Mouse (Mus musculus): ENCODE measurements around the gene Plac9a.

DNA sequence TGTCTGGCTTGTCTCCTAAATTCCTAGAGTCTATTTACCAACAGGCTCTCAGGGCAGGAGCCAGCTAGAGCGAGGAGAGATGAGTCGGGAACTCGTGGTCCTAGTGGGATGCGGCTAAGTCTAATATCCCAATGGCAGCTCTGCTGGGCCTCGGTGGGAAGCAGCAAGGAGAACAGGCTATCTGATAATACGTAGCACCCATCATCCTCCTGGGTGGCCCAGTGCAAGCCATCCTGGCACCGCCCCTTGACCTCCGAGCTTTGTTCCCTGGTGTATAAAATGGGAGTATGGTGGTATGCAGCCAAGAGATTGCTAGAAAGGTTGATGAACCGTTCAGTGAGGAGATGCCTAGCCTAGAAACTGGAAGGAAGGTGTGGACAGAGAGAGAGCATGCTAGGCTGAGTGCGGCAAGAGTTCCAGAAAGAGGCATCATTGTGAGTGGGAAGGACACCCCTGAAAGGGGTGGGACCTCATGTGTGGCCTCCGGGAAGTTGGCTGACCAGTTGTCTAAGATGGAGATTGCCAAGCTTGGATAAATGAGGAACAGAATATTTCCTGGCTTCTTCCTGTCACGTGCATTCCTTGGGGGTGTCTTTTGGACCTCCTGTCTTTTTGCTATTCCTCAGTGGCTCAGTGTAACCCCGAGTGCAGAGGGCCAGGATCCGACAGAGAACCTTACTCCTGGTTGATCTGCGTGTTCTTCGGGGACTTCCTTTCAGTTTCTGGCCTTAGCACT lies 49.0 kb downstream of the Plac9a start:
- TF ChIP-seq CTCF (IDR thresholded peaks at IDR 0.05; ENCODE audit: low read depth) (no peak), EP300 (IDR thresholded peaks at IDR 0.05; ENCODE audit: low read depth) (no peak)
